Mouse (Mus musculus) naive thymus-derived CD4-positive, alpha-beta T cell, adult 5 months (primary cell): ENCODE measurements around the gene Ppp1r21. TPM values are rescaled to one million over a fixed set of nuclear protein-coding genes. Genes with fewer than 3 reads are reported as not detected.

Experiments used
- polyA plus RNA-seq: library from polyadenylated mRNA; unstranded; fragments of 100-300 nt; shearing (Covaris generic); gene quantifications from one replicate; pipeline ENCODE4 v1.2.1, GENCODE M21; 2017

Gene Ppp1r21
- 30.6 TPM for polyA plus RNA-seq

DNA sequence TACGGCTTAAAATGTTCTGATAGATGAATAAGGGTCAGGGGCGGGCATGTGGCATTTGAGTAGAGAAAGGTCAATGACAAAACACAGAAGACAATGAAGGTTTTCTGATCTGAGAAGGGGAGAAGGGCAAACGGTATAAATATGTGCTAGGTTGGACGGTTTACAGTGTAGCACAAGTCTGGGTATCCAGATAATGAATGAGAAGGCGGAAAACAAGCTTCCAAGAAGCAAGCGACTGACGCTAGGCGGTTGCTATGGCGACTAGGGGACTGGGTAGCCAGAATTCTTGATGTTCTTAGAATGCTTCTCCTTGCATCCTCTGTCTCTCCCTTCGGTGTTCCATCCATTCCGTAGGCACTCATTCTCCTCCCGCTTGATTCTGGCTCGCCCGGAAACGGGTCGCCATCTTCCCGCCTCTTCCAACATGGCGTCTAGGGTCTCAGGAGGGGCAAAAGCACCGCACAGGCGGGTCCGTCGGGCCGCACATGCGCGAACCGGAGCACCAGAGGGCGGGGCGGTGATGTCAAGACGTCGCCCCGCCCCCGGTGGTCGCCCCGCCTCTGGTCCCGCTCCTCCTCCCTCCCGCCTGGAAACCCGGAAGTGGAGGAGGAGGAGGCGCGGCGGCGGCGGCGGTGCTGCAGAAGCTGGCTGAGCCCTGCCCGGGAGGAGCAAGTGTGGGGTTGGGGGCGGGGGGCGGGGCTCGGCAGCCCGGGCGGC lies at the start of gene Ppp1r21:
Gene Ppp1r21 (plus strand): TSS at position 600 of the 717 bp plus-strand sequence.

DNA sequence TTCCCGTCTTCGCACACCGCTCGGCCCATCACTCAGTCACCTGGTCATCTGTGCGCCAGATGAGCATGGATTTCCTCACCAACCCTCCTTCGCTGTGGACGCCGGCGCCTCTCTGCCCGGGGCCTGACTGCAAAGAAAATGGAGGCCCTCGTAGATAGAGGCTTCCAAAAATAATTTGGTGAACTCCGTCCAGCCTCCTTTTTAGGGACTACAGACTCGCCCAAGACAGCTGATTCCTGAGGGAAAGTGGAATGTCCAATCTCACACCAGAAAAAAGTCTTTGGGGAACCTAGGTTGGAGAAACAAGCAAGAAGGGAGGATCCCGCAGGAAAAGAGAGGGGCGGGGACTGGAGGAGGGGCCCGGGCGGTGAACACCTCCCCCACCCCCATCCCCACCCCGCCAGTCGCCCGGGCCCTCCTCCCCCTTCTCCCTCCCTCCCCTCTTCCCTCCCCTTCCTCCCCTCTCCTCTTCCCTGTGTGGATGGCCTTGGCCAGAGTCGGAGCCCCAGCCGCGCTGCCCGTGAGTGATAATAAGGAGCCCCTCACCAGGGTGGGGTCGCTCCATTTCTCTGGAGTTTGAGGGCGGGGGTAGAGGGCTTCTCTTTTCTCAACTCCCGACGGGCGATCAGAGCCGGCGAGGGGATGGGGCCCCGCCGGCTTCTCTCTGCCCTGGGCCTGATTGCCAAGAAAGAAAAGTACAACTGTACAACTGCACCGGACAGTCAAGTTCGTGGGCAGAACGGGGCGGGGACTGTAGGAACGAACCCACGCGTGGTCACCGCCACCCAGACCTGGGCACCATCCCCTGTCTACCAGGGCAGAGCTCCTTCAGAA lies 67.5 kb downstream of the Ppp1r21 start, which contains the start of gene Ston1:
Gene Ston1 (plus strand): TSS at position 463 of the 834 bp plus-strand sequence.

Other genes starting within 250 kb of the Ppp1r21 start
- gene Foxn2, start 89.4 kb upstream of the Ppp1r21 start, polyA plus RNA-seq: 21.3 TPM
- 0.46 TPM for gene Ston1, start 67.6 kb downstream of the Ppp1r21 start, polyA plus RNA-seq
- gene Gtf2a1l, start 138.5 kb downstream of the Ppp1r21 start, polyA plus RNA-seq: not detected